7 mouse cellular contexts compared by ENCODE assay signal in the genomic region with DNA sequence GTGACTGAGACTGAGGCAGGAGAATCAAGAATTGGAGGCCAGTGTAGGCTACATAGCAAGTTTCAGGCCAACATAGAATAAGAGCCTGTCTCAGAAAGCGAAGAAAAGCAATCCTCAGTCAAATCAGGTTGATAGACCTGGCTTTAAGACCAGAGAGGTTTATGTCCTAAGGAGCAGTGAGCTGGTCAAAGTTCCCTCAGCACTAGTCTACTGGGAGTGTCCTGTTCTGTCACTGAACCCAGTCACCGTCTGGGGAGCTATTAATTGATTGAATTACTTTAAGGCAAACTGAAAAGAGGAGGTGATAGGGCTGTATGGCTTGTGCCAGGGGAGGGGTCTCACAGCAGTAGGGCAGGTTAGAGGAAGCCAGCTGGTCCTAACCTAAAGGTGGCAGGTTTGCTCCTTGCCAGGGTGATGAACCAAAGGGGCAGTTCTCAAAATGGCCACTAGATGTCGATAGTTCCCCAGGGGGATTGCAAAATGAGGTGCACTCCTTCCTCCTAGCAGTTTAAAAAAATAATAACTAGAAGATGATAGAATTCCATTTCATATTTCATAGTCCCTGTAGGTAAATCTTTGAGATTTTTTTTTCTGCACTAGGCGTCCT. TPM values are rescaled to one million over a fixed set of nuclear protein-coding genes. Genes with fewer than 3 reads are reported as not detected.
DNase-seq lines count a peak whose midpoint lies in the region; ATAC-seq and TF ChIP-seq lines count a peak whose summit lies in the region.

No protein-coding gene starts in this region.

- no peak for TF ChIP-seq POLR2A in MEL (IDR thresholded peaks at IDR 0.05; ENCODE audit: control insufficient read depth in 1 of 2, insufficient read depth in 1 of 2, low read depth in 1 of 2, low read length in 2 of 2, poor library complexity in 1 of 2)
- TF ChIP-seq POLR2A in cerebellum, adult 2 months (IDR thresholded peaks at IDR 0.05; ENCODE audit: borderline replicate concordance, insufficient read depth, low read length): no peak

- DNase-seq in CD4-positive, CD25-positive, alpha-beta regulatory T cell, adult 2 months (ENCODE audit: low read depth, low spot score): peak; percentile 90
- DNase-seq in MEL (ENCODE audit: low read depth, low spot score): peak; percentile 83
- DNase-seq in cerebellum, adult 2 months: peak; percentile 61 to 76
- DNase-seq in kidney, postnatal 36 days: peak; percentile 64 to 86
- DNase-seq in right cerebral cortex, postnatal 4 days: peak; percentile 49

- ATAC-seq in granulocyte monocyte progenitor cell, adult 5-6 weeks (replicated peaks; ENCODE audit: poor library complexity, severe bottlenecking): peak; percentile 74
- peak; percentile 32; the same call in 1 of the 2 replicates for ATAC-seq in lung, embryonic 16.5 days (ENCODE audit: low read depth)

- no peaks in the 10 kb centered on the region for H3K9me3 ChIP-seq in MEL (replicated peaks; ENCODE audit: insufficient read depth, low read length)
- no peaks in the 10 kb centered on the region for H3K9me3 ChIP-seq in lung, embryonic 16.5 days (ENCODE audit: control insufficient read depth, low read length)

- H3K9ac ChIP-seq in MEL (ENCODE audit: control insufficient read depth, low read depth, low read length, poor library complexity, severe bottlenecking): no peak overlapping the region
- H3K9ac ChIP-seq in lung, embryonic 16.5 days (ENCODE audit: low read length): no peak overlapping the region

- no peaks in the 10 kb centered on the region for H3K79me2 ChIP-seq in MEL (ENCODE audit: control insufficient read depth, insufficient read depth, low read length, poor library complexity)

- peak; percentile 59 for TF ChIP-seq RAD21 in MEL (IDR thresholded peaks at IDR 0.05; ENCODE audit: low read depth, low read length)

- H3K27ac ChIP-seq in MEL (ENCODE audit: control insufficient read depth, low read depth, low read length): no peak overlapping the region
- no peak overlapping the region for H3K27ac ChIP-seq in cerebellum, adult 2 months (ENCODE audit: insufficient read depth, low read length)
- H3K27ac ChIP-seq in lung, embryonic 16.5 days (ENCODE audit: low read length): no peak overlapping the region

- TF ChIP-seq CTCF in MEL (IDR thresholded peaks at IDR 0.05 in 2 of 3, conservative IDR thresholded peaks at IDR 0.05 in 1 of 3; ENCODE audit: control insufficient read depth in 1 of 3, insufficient read depth in 1 of 3, low read depth in 2 of 3, low read length in 3 of 3, poor library complexity in 1 of 3, severe bottlenecking in 1 of 3): peak; percentile 75 to 100 (median 96)
- peak; percentile 85 for TF ChIP-seq CTCF in cerebellum, adult 2 months (IDR thresholded peaks at IDR 0.05; ENCODE audit: borderline replicate concordance, insufficient read depth, low read depth, low read length)

- 44% methylated on average over 4 of the region's 4 CpGs for WGBS in cerebellum, adult 2 months
- WGBS in lung, embryonic 16.5 days: 40% methylated on average over 4 of the region's 4 CpGs

- TF ChIP-seq EP300 in MEL (IDR thresholded peaks at IDR 0.05; ENCODE audit: low read depth in 1 of 2, low read length in 2 of 2): no peak

- H3K4me1 ChIP-seq in MEL (ENCODE audit: control insufficient read depth in 1 of 2, insufficient read depth in 2 of 2, low read length in 2 of 2): no peaks in the 10 kb centered on the region
- H3K4me1 ChIP-seq in cerebellum, adult 2 months (ENCODE audit: control insufficient read depth, insufficient read depth, low read length): no peaks in the 10 kb centered on the region
- H3K4me1 ChIP-seq in lung, embryonic 16.5 days (replicated peaks; ENCODE audit: control insufficient read depth, insufficient read depth, low read length): no peaks in the 10 kb centered on the region

- no peaks in the 10 kb centered on the region for H3K27me3 ChIP-seq in MEL (ENCODE audit: control insufficient read depth in 1 of 2, insufficient read depth in 2 of 2, low read length in 2 of 2)
- no peaks in the 10 kb centered on the region for H3K27me3 ChIP-seq in cerebellum, adult 2 months (ENCODE audit: control insufficient read depth, insufficient read depth, low read length)
- H3K27me3 ChIP-seq in lung, embryonic 16.5 days (ENCODE audit: control insufficient read depth, insufficient read depth, low read depth, low read length): no peaks in the 10 kb centered on the region

- no peak overlapping the region for H3K4me3 ChIP-seq in MEL (ENCODE audit: control insufficient read depth in 1 of 2, insufficient read depth in 1 of 2, low read depth in 2 of 2, low read length in 2 of 2)
- H3K4me3 ChIP-seq in cerebellum, adult 2 months (replicated peaks; ENCODE audit: insufficient read depth, low read depth, low read length): no peak overlapping the region
- no peak overlapping the region for H3K4me3 ChIP-seq in lung, embryonic 16.5 days (ENCODE audit: low read length)

- peaks cover 0 to 12% of the 10 kb centered on the region in 2 experiments; a peak in 2 of 4 replicates for H3K36me3 ChIP-seq in MEL (ENCODE audit: control insufficient read depth in 1 of 2, insufficient read depth in 2 of 2, low read length in 2 of 2)
- peaks cover 21% of the 10 kb centered on the region for H3K36me3 ChIP-seq in lung, embryonic 16.5 days (ENCODE audit: control insufficient read depth, insufficient read depth, low read length)

- H3K4me2 ChIP-seq in lung, embryonic 16.5 days (ENCODE audit: low read depth, low read length): no peak overlapping the region

TF ChIP-seq in MEL, 35 proteins besides CTCF, POLR2A, EP300 and RAD21:
- TF ChIP-seq SMC3 (IDR thresholded peaks at IDR 0.05; ENCODE audit: low read depth, low read length) (peak; percentile 73), MYC (IDR thresholded peaks at IDR 0.05; ENCODE audit: low read depth, low read length) (no peak), CHD2 (IDR thresholded peaks at IDR 0.05; ENCODE audit: low read length) (no peak), NRF1 (IDR thresholded peaks at IDR 0.05; ENCODE audit: insufficient read depth, low read depth, low read length, poor library complexity, severe bottlenecking) (no peak), HCFC1 (IDR thresholded peaks at IDR 0.05; ENCODE audit: low read depth, low read length) (peak; percentile 60; the same call in 1 of the 2 replicates), TBP (IDR thresholded peaks at IDR 0.05; ENCODE audit: low read depth, low read length) (0 out of 2 replicates have a peak, but pooled peaks have one; percentile 44), ZNF384 (IDR thresholded peaks at IDR 0.05; ENCODE audit: low read depth, low read length) (peak; percentile 82)
TF ChIP-seq in MEL: peak in this region for 4.

RNA-seq across cellular contexts. Expression of gene Nans, which starts 8.3 kb away (rescaled TPM):
- total RNA-seq in MEL (2012; rRNA removed): 124 and 136 TPM in 2 replicates
- polyA plus RNA-seq in MEL (2012; ENCODE audit: insufficient read depth in 1 of 2, insufficient read length in 2 of 2, low read depth in 1 of 2, low replicate concordance in 2 of 2, missing spikeins in 1 of 2): 100 to 1,000 TPM; 182 to 246 TPM
- polyA plus RNA-seq in cerebellum, adult 2 months (2012; rRNA removed): 29.0 and 30.3 TPM in 2 replicates
- 77.2 and 94.3 TPM in 2 replicates for total RNA-seq in granulocyte monocyte progenitor cell, adult 5-6 weeks (2014; fragmentation: Nextera tagmentation)
- total RNA-seq in granulocyte monocyte progenitor cell, adult 5-6 weeks (2017): 86.2 and 97.0 TPM in 2 replicates
- 75.8 and 77.0 TPM in 2 replicates for polyA plus RNA-seq in lung, embryonic 16.5 days (2015; fragmentation: Nextera tagmentation; extraction: Ambion mirVana)

RNA-seq across cellular contexts. Expression of gene Trim14, which starts 38.6 kb away (rescaled TPM):
- total RNA-seq in MEL (2012; rRNA removed): 0.82 and 1.1 TPM in 2 replicates
- polyA plus RNA-seq in MEL (2012; ENCODE audit: insufficient read depth in 1 of 2, insufficient read length in 2 of 2, low read depth in 1 of 2, low replicate concordance in 2 of 2, missing spikeins in 1 of 2): 1 to 10 TPM in 1 of 2 experiments, not detected in 1; 5.1 TPM
- polyA plus RNA-seq in cerebellum, adult 2 months (2012; rRNA removed): 0.69 and 1.1 TPM in 2 replicates
- 21.1 and 34.2 TPM in 2 replicates for total RNA-seq in granulocyte monocyte progenitor cell, adult 5-6 weeks (2014; fragmentation: Nextera tagmentation)
- 15.6 and 16.3 TPM in 2 replicates for total RNA-seq in granulocyte monocyte progenitor cell, adult 5-6 weeks (2017)
- polyA plus RNA-seq in lung, embryonic 16.5 days (2015; fragmentation: Nextera tagmentation; extraction: Ambion mirVana): 3.4 and 4.2 TPM in 2 replicates

RNA-seq across cellular contexts. Expression of gene Anp32b, which starts 46.7 kb away (rescaled TPM):
- 41.1 and 53.7 TPM in 2 replicates for total RNA-seq in MEL (2012; rRNA removed)
- polyA plus RNA-seq in MEL (2012; ENCODE audit: insufficient read depth in 1 of 2, insufficient read length in 2 of 2, low read depth in 1 of 2, low replicate concordance in 2 of 2, missing spikeins in 1 of 2): 100 to 1,000 TPM in 1 of 2 experiments, not detected in 1; 547 TPM
- polyA plus RNA-seq in cerebellum, adult 2 months (2012; rRNA removed): 44.9 and 51.8 TPM in 2 replicates
- 672 and 724 TPM in 2 replicates for total RNA-seq in granulocyte monocyte progenitor cell, adult 5-6 weeks (2014; fragmentation: Nextera tagmentation)
- total RNA-seq in granulocyte monocyte progenitor cell, adult 5-6 weeks (2017): 142 and 159 TPM in 2 replicates
- polyA plus RNA-seq in lung, embryonic 16.5 days (2015; fragmentation: Nextera tagmentation; extraction: Ambion mirVana): 213 and 244 TPM in 2 replicates
